Comparison of ENCODE assay signal across 9 mouse cellular contexts in the genomic region with DNA sequence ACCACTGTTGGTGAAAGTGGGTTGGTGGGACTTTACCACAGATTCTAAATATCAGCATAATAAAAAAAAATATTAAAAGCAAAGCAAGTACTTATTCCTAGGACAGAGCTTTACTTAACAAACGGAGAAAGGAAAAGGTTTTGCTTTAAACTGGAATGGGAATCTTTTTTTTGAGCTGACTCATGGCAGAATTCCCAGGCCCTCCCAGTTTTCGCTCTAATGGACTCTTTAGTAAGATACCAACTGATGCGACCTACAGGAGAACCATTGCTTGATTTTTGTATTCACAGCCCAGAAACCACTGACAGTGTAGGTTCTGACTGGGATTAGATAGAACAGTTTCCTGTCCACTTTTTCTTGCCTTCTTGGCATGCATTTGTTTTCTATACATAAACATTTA. TPM values are rescaled to one million over a fixed set of nuclear protein-coding genes. Genes with fewer than 3 reads are reported as not detected.
DNase-seq lines count a peak whose midpoint lies in the region; ATAC-seq lines count a peak whose summit lies in the region.
"Had no signal": no experiment of that assay in that cellular context is flagged by ENCODE, and none has a peak within 500 bp of the region (broad histone marks: within the 10 kb centered on the region; RNA-seq: fewer than 3 reads in every experiment).

No protein-coding gene starts in this region.

- WGBS in kidney, embryonic 15.5 days = 59% methylated on average over 3 of the region's 3 CpGs
- WGBS in hindbrain, embryonic 12.5 days = 74% methylated on average over 3 of the region's 3 CpGs
- 51% methylated on average over 3 of the region's 3 CpGs for WGBS in midbrain, embryonic 13.5 days

- DNase-seq in kidney, adult 11 months = no peak
- peak; percentile 62 for DNase-seq in adipocyte (ENCODE audit: low spot score)
- no peak for DNase-seq in layer of hippocampus, adult 8-10 months (ENCODE audit: low spot score in 2 of 2)
- no peak for DNase-seq in thymus, postnatal 14 days
- DNase-seq in cerebellum, adult 11-12 months = no peak

- no peaks in the 10 kb centered on the region for H3K9me3 ChIP-seq in kidney, embryonic 15.5 days (replicated peaks)
- H3K9me3 ChIP-seq in hindbrain, embryonic 12.5 days (replicated peaks) = no peaks in the 10 kb centered on the region
- H3K9me3 ChIP-seq in midbrain, embryonic 13.5 days = no peaks in the 10 kb centered on the region

- no peak overlapping the region for H3K27ac ChIP-seq in kidney, embryonic 15.5 days
- no peak overlapping the region for H3K27ac ChIP-seq in hindbrain, embryonic 12.5 days
- no peak overlapping the region for H3K27ac ChIP-seq in midbrain, embryonic 13.5 days

- peak overlapping the region; percentile 78 for H3K4me3 ChIP-seq in kidney, embryonic 15.5 days (replicated peaks)
- H3K4me3 ChIP-seq in hindbrain, embryonic 12.5 days = peak overlapping the region; percentile 90; the same call in 1 of the 2 replicates
- H3K4me3 ChIP-seq in midbrain, embryonic 13.5 days (replicated peaks) = peak overlapping the region; percentile 85

- peaks cover 12% of the 10 kb centered on the region for H3K4me1 ChIP-seq in kidney, embryonic 15.5 days
- H3K4me1 ChIP-seq in hindbrain, embryonic 12.5 days = peaks cover 16% of the 10 kb centered on the region
- H3K4me1 ChIP-seq in midbrain, embryonic 13.5 days (replicated peaks) = peaks cover 35% of the 10 kb centered on the region

- no peak overlapping the region for H3K9ac ChIP-seq in kidney, embryonic 15.5 days
- H3K9ac ChIP-seq in hindbrain, embryonic 12.5 days = no peak overlapping the region
- no peak overlapping the region; the same call in 1 of the 2 replicates for H3K9ac ChIP-seq in midbrain, embryonic 13.5 days (replicated peaks)

- H3K36me3 ChIP-seq in kidney, embryonic 15.5 days = peaks cover 30% of the 10 kb centered on the region
- peaks cover 25% of the 10 kb centered on the region for H3K36me3 ChIP-seq in hindbrain, embryonic 12.5 days
- H3K36me3 ChIP-seq in midbrain, embryonic 13.5 days = peaks cover 23% of the 10 kb centered on the region

- H3K27me3 ChIP-seq in kidney, embryonic 15.5 days = no peaks in the 10 kb centered on the region
- H3K27me3 ChIP-seq in hindbrain, embryonic 12.5 days = no peaks in the 10 kb centered on the region
- H3K27me3 ChIP-seq in midbrain, embryonic 13.5 days = no peaks in the 10 kb centered on the region

- H3K4me2 ChIP-seq in kidney, embryonic 15.5 days = peak overlapping the region; percentile 67
- H3K4me2 ChIP-seq in hindbrain, embryonic 12.5 days (replicated peaks) = peak overlapping the region; percentile 75
- H3K4me2 ChIP-seq in midbrain, embryonic 13.5 days (replicated peaks) = peak overlapping the region; percentile 76

- no peak for ATAC-seq in kidney, embryonic 15.5 days (replicated peaks; ENCODE audit: low FRiP score)
- ATAC-seq in hindbrain, embryonic 12.5 days (ENCODE audit: low FRiP score) = no peak
- no peak for ATAC-seq in midbrain, embryonic 13.5 days
- ATAC-seq: inflammation-experienced regulatory T-cells, adult 6 months had no signal

RNA-seq across cellular contexts. Expression of gene Cacybp, which starts 2.1 kb away (rescaled TPM):
- 229 and 252 TPM in 2 replicates for polyA plus RNA-seq in kidney, embryonic 15.5 days (2015; fragmentation: Nextera tagmentation; extraction: Ambion mirVana)
- 241 TPM in 2 replicates for polyA plus RNA-seq in hindbrain, embryonic 12.5 days (2016; fragmentation: Nextera tagmentation; extraction: Ambion mirVana)
- polyA plus RNA-seq in midbrain, embryonic 13.5 days (2015; fragmentation: Nextera tagmentation; extraction: Ambion mirVana) = 276 and 284 TPM in 2 replicates
- total RNA-seq in layer of hippocampus, adult 8-10 months (2022) = 100 to 1,000 TPM in 1 of 4 experiments, 10 to 100 TPM in 3; 80.3 to 101 (median 91.8) TPM

RNA-seq across cellular contexts. Expression of gene Mrps14, which starts 15.6 kb away (rescaled TPM):
- polyA plus RNA-seq in kidney, embryonic 15.5 days (2015; fragmentation: Nextera tagmentation; extraction: Ambion mirVana) = 256 and 291 TPM in 2 replicates
- polyA plus RNA-seq in hindbrain, embryonic 12.5 days (2016; fragmentation: Nextera tagmentation; extraction: Ambion mirVana) = 182 and 187 TPM in 2 replicates
- polyA plus RNA-seq in midbrain, embryonic 13.5 days (2015; fragmentation: Nextera tagmentation; extraction: Ambion mirVana) = 181 and 191 TPM in 2 replicates
- total RNA-seq in layer of hippocampus, adult 8-10 months (2022) = 10 to 100 TPM; 63.2 to 72.5 (median 71.7) TPM

RNA-seq across cellular contexts. Expression of gene Tnn, which starts 57.2 kb away (rescaled TPM):
- 0.57 and 0.81 TPM in 2 replicates for polyA plus RNA-seq in kidney, embryonic 15.5 days (2015; fragmentation: Nextera tagmentation; extraction: Ambion mirVana)
- polyA plus RNA-seq in hindbrain, embryonic 12.5 days (2016; fragmentation: Nextera tagmentation; extraction: Ambion mirVana) = 0.22 and 0.23 TPM in 2 replicates
- 0.04 TPM in 1 of 2 replicates, not detected in the other for polyA plus RNA-seq in midbrain, embryonic 13.5 days (2015; fragmentation: Nextera tagmentation; extraction: Ambion mirVana)
- under 1 TPM; 0.07 to 0.16 (median 0.11) TPM for total RNA-seq in layer of hippocampus, adult 8-10 months (2022)
